Mouse (Mus musculus): ENCODE measurements around the gene Ccdc172.
A peak's percentile ranks its signal among the peaks of the same experiment; 100 is the strongest.

Ccdc172 gene

GRCm38 (mm10) chr19:58511818-58512217 is at the start of gene Ccdc172:
TSS of gene Ccdc172 (plus strand) at chr19:58511993.
- no peak for DNase-seq (ENCODE audit: low spot score in 2 of 2)

- no peak for DNase-seq (ENCODE audit: low spot score in 2 of 2)
Observed at GRCm38 (mm10) chr19:58463755-58464154, 48.0 kb upstream of the Ccdc172 start.

- DNase-seq (ENCODE audit: low spot score in 2 of 2): no peak
Observed at GRCm38 (mm10) chr19:58468331-58468730, 43.5 kb upstream of the Ccdc172 start.

GRCm38 (mm10) chr19:58469421-58469820 is 42.4 kb upstream of the Ccdc172 start:
- DNase-seq (ENCODE audit: low spot score in 2 of 2): peak; percentile 58 to 90

- no peak for DNase-seq (ENCODE audit: low spot score in 2 of 2)
Observed at GRCm38 (mm10) chr19:58474251-58474650, 37.5 kb upstream of the Ccdc172 start.

- DNase-seq (ENCODE audit: low spot score in 2 of 2): no peak
Observed at GRCm38 (mm10) chr19:58482373-58482977, 29.3 kb upstream of the Ccdc172 start.

- no peak for DNase-seq (ENCODE audit: low spot score in 2 of 2)
Observed at GRCm38 (mm10) chr19:58486686-58487085, 25.1 kb upstream of the Ccdc172 start.

GRCm38 (mm10) chr19:58497106-58497505 is 14.7 kb upstream of the Ccdc172 start:
- no peak for DNase-seq (ENCODE audit: low spot score in 2 of 2)

- no peak for DNase-seq (ENCODE audit: low spot score in 2 of 2)
Observed at GRCm38 (mm10) chr19:58499420-58499966, 12.3 kb upstream of the Ccdc172 start.

GRCm38 (mm10) chr19:58500049-58500448 is 11.7 kb upstream of the Ccdc172 start:
- DNase-seq (ENCODE audit: low spot score in 2 of 2): no peak

- no peak for DNase-seq (ENCODE audit: low spot score in 2 of 2)
Observed at GRCm38 (mm10) chr19:58521696-58522095, 9.9 kb downstream of the Ccdc172 start.

GRCm38 (mm10) chr19:58523736-58524394 is 12.1 kb downstream of the Ccdc172 start:
- no peak for DNase-seq (ENCODE audit: low spot score in 2 of 2)

- DNase-seq (ENCODE audit: low spot score in 2 of 2): no peak
Observed at GRCm38 (mm10) chr19:58525457-58526239, 13.9 kb downstream of the Ccdc172 start.

GRCm38 (mm10) chr19:58533077-58533476 is 21.3 kb downstream of the Ccdc172 start:
- DNase-seq (ENCODE audit: low spot score in 2 of 2): no peak

- DNase-seq (ENCODE audit: low spot score in 2 of 2): no peak
Observed at GRCm38 (mm10) chr19:58536691-58537090, 24.9 kb downstream of the Ccdc172 start.

- DNase-seq (ENCODE audit: low spot score in 2 of 2): peak; percentile 12 to 27
Observed at GRCm38 (mm10) chr19:58540396-58540795, 28.6 kb downstream of the Ccdc172 start.

GRCm38 (mm10) chr19:58548367-58548766 is 36.6 kb downstream of the Ccdc172 start:
- DNase-seq (ENCODE audit: low spot score in 2 of 2): no peak

GRCm38 (mm10) chr19:58550489-58550888 is 38.7 kb downstream of the Ccdc172 start:
- no peak for DNase-seq (ENCODE audit: low spot score in 2 of 2)

- DNase-seq (ENCODE audit: low spot score in 2 of 2): no peak
Observed at GRCm38 (mm10) chr19:58550916-58551315, 39.1 kb downstream of the Ccdc172 start.

GRCm38 (mm10) chr19:58554974-58555373 is 43.2 kb downstream of the Ccdc172 start:
- no peak for DNase-seq (ENCODE audit: low spot score in 2 of 2)

- DNase-seq (ENCODE audit: low spot score in 2 of 2): peak in 1 of 2 experiments; percentile 42
Observed at GRCm38 (mm10) chr19:58558352-58558751, 46.6 kb downstream of the Ccdc172 start.

- DNase-seq (ENCODE audit: low spot score in 2 of 2): no peak
Observed at GRCm38 (mm10) chr19:58562301-58562815, 50.6 kb downstream of the Ccdc172 start.

Data from thymus, postnatal 10 days (tissue).